Mouse (Mus musculus): Measurements from ENCODE around the gene Olfr1014.

Gene Olfr1014

GRCm38 (mm10) chr2:85772413-85772812 lies at the start of gene Olfr1014:
Gene Olfr1014 (plus strand): TSS chr2:85772713.
- no peak for DNase-seq (ENCODE audit: low spot score in 2 of 2)

- no peak for DNase-seq (ENCODE audit: low spot score in 2 of 2)
These were observed 46.7 kb upstream of the Olfr1014 start for GRCm38 (mm10) chr2:85725793-85726192.

GRCm38 (mm10) chr2:85753822-85754221 lies 18.7 kb upstream of the Olfr1014 start:
- DNase-seq (ENCODE audit: low spot score in 2 of 2): no peak

GRCm38 (mm10) chr2:85762666-85763065 lies 9.8 kb upstream of the Olfr1014 start, which contains the start of gene Olfr1012:
Gene Olfr1012 (minus strand): TSS chr2:85762766.
- no peak for DNase-seq (ENCODE audit: low spot score in 2 of 2)

GRCm38 (mm10) chr2:85766798-85767197 lies 5.7 kb upstream of the Olfr1014 start, which contains the start of gene Olfr1013:
Gene Olfr1013 (plus strand): TSS chr2:85767098.
- no peak for DNase-seq (ENCODE audit: low spot score in 2 of 2)

GRCm38 (mm10) chr2:85781717-85782116 lies 9.2 kb downstream of the Olfr1014 start, which contains the start of gene Olfr1015:
Gene Olfr1015 (plus strand): TSS chr2:85782017.
- DNase-seq (ENCODE audit: low spot score in 2 of 2): no peak

- no peak for DNase-seq (ENCODE audit: low spot score in 2 of 2)
These were observed 19.8 kb downstream of the Olfr1014 start for GRCm38 (mm10) chr2:85792331-85792730.

GRCm38 (mm10) chr2:85802444-85802843 lies 29.9 kb downstream of the Olfr1014 start, which contains the start of gene Olfr1016:
Gene Olfr1016 (minus strand): TSS chr2:85802544.
- DNase-seq (ENCODE audit: low spot score in 2 of 2): no peak

- DNase-seq (ENCODE audit: low spot score in 2 of 2): no peak
These were observed 32.0 kb downstream of the Olfr1014 start for GRCm38 (mm10) chr2:85804501-85804900.

- DNase-seq (ENCODE audit: low spot score in 2 of 2): no peak
These were observed 45.7 kb downstream of the Olfr1014 start, which contains the start of gene Olfr1018 for GRCm38 (mm10) chr2:85818179-85818578. Gene Olfr1018 (plus strand): TSS chr2:85818479.
